Mouse (Mus musculus) right cerebral cortex, postnatal 10 days (tissue): ENCODE results near the gene Car10.

Source experiments
- DNase-seq, 2 experiments: peaks; one replicate each; pipeline ENCODE4 v3.0.0; 2021; ENCODE audit warnings: low spot score in 2 of 2

Car10 gene

GRCm38 (mm10) chr11:93571917-93572641 is 474.3 kb downstream of the Car10 start:
- no peak for DNase-seq

GRCm38 (mm10) chr11:93577441-93577840 is 479.6 kb downstream of the Car10 start:
- peak in 1 of 2 experiments; percentile 43 for DNase-seq

GRCm38 (mm10) chr11:93579626-93580025 is 481.8 kb downstream of the Car10 start:
- no peak for DNase-seq

- no peak for DNase-seq
Measured at GRCm38 (mm10) chr11:93581326-93581725, 483.5 kb downstream of the Car10 start.

GRCm38 (mm10) chr11:93587788-93588187 is 490.0 kb downstream of the Car10 start:
- no peak for DNase-seq

GRCm38 (mm10) chr11:93590652-93591051 is 492.8 kb downstream of the Car10 start:
- no peak for DNase-seq

GRCm38 (mm10) chr11:93594033-93594432 is 496.2 kb downstream of the Car10 start:
- no peak for DNase-seq

- DNase-seq, result no peak
Measured at GRCm38 (mm10) chr11:93598175-93598574, 500.3 kb downstream of the Car10 start.

- no peak for DNase-seq
Measured at GRCm38 (mm10) chr11:93599755-93600154, 501.9 kb downstream of the Car10 start.

GRCm38 (mm10) chr11:93603575-93603974 is 505.7 kb downstream of the Car10 start:
- no peak for DNase-seq

GRCm38 (mm10) chr11:93607111-93607510 is 509.3 kb downstream of the Car10 start:
- DNase-seq, result no peak

- DNase-seq, result no peak
Measured at GRCm38 (mm10) chr11:93608716-93609115, 510.9 kb downstream of the Car10 start.

GRCm38 (mm10) chr11:93612071-93612470 is 514.2 kb downstream of the Car10 start:
- DNase-seq, result no peak

- DNase-seq, result no peak
Measured at GRCm38 (mm10) chr11:93614851-93615250, 517.0 kb downstream of the Car10 start.

GRCm38 (mm10) chr11:93623605-93624004 is 525.8 kb downstream of the Car10 start:
- DNase-seq, result no peak

GRCm38 (mm10) chr11:93639410-93639809 is 541.6 kb downstream of the Car10 start:
- DNase-seq, result no peak

- no peak for DNase-seq
Measured at GRCm38 (mm10) chr11:93640954-93641353, 543.1 kb downstream of the Car10 start.

- DNase-seq, result no peak
Measured at GRCm38 (mm10) chr11:93642331-93642730, 544.5 kb downstream of the Car10 start.

- DNase-seq, result no peak
Measured at GRCm38 (mm10) chr11:93643006-93643405, 545.2 kb downstream of the Car10 start.

GRCm38 (mm10) chr11:93643436-93643835 is 545.6 kb downstream of the Car10 start:
- peak; percentile 28 to 40 for DNase-seq

- no peak for DNase-seq
Measured at GRCm38 (mm10) chr11:93646216-93646615, 548.4 kb downstream of the Car10 start.
